Mouse (Mus musculus): ENCODE measurements around the gene Osm. TPM values are rescaled to one million over a fixed set of nuclear protein-coding genes. Genes with fewer than 3 reads are reported as not detected.

Gene Osm
- polyA plus RNA-seq, 1 experiment from 2014 or later, result not detected

DNA sequence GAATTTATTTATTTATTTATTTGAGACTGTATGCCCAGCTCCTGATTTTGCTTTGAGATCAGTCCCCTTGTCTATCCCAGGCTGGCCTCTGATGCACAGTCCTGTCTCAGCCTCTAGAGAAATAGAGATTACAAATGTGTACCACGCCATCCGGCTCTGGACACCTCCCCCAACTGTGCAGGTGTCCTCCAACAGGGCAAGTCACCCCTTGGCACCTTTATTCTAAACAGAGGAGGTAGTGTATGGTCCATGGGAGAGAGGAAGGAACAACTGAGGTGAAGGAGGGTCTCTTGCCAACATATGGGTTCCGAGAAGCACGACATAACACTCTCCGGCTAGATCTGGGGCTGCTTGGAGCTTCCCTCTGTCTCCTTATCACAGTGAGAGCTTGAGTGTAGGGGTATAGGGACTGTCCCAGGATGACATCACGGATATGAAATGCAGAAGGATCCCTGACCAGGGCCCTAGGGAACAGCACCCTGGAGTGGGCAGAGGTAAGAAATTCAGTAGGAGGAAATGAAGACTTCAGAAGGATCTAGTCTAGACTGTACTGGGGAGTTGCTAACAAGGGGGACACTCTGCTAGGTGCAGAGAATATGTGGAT lies 1.1 kb upstream of the Osm start:
- ATAC-seq, result no peak

DNA sequence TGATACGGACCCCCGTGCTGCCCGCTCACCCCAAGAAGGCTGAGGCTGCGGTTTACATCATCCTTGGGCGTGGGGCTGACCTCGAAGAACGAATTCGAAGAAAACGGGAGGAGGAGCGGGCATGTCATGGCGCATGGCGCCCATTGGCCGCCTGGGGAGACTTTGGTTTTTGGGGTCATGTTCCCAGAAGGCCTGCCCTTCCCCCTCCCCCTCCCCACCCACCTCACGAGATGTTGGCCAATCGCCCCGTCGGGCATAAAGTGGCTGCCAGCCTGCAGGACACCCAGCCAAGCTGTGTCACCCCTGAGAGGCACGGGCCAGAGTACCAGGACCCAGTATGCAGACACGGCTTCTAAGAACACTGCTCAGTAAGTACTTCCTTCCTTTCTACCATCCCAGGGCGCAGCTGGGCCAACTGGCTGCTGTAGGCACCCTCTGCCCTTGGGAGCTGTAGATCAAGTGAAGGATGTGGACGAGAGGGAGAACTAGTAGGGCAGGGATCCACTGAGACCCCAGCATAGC lies 387 bp downstream of the Osm start:
- TF ChIP-seq CTCF (IDR thresholded peaks at IDR 0.05), result no peak
- DNase-seq (ENCODE audit: low read depth, low spot score) (no peak), ATAC-seq (no peak)
- in situ Hi-C loops (cut with MboI; ENCODE audit: low pct_unique_long_range_greater_than_20kb), result loop anchor here (25.0 kb wide), 1 partner anchor 601 kb away; the partner anchor contains the start of gene Nf2
- no peaks in the 10 kb centered on the region for H3K27me3 ChIP-seq
- ChIA-PET CTCF (no interaction called here), POLR2A (no interaction called here)

More for the DNA sequence above, 1.1 kb upstream of the Osm start:
- in situ Hi-C loops (cut with MboI; ENCODE audit: low pct_unique_long_range_greater_than_20kb), result loop anchor here (25.0 kb wide), 1 partner anchor 602 kb away; the partner anchor contains the start of gene Nf2
- POLR2A ChIA-PET, result no interaction called here
- no peak for TF ChIP-seq CTCF (IDR thresholded peaks at IDR 0.05)
- H3K27me3 ChIP-seq, result no peaks in the 10 kb centered on the region
- CTCF ChIA-PET, result no interaction called here
- DNase-seq (ENCODE audit: low read depth, low spot score), result no peak

DNA sequence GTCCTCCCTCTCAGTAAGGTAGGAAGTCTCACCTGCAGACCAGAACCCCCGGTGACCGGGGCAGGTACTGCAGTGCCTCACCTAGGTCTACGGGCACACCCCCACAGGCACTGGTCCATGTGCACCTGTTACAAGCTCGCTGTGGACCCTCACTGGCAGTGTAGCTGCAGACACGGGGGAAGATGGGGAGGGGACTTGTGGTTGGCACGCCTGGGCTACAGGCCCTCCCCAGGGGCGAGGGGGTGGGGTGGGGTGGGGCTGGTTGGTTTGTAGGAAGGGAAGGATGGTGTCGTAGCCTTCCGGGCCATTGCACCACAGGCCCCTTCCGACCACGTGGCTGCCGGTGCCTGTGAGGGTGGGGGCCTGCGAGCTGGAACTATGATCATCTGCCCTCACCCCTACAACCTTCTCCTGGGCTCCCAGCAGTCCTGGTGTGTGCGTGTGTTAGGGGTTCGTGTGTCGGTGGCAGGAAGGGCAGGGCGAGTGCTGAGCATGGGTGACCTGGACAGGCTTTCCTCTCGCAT lies 1.2 kb downstream of the Osm start:
- ChIA-PET POLR2A (no interaction called here), CTCF (no interaction called here)
- no peaks in the 10 kb centered on the region for H3K27me3 ChIP-seq
- ATAC-seq, result no peak
- in situ Hi-C loops (cut with MboI; ENCODE audit: low pct_unique_long_range_greater_than_20kb), result loop anchor here (25.0 kb wide), 1 partner anchor 600 kb away; the partner anchor contains the start of gene Nf2
- no peak for DNase-seq (ENCODE audit: low read depth, low spot score)
- TF ChIP-seq CTCF (IDR thresholded peaks at IDR 0.05), result no peak

DNA sequence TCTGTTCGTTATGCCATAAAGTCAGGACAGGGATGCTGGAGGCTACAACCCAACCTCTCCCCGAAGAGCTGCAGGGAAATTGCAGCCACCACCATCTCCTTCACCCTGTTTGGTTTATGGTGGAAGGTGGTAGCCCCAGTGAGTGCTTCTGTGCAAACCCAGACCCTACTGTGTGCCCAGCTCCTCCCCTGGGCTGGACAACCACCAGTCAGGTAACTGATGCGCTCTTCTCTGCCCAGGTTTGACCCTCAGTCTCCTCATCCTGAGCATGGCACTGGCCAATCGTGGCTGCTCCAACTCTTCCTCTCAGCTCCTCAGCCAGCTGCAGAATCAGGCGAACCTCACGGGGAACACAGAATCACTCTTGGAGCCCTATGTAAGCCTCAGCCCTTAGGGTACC lies 1.9 kb downstream of the Osm start:
- no peak for ATAC-seq

GRCm38 (mm10) chr11:4239691-4240090 lies 3.5 kb downstream of the Osm start:
- TF ChIP-seq CTCF (IDR thresholded peaks at IDR 0.05), result no peak
- H3K27me3 ChIP-seq, result peaks cover 9% of the 10 kb centered on the region
- ChIA-PET CTCF (no interaction called here), POLR2A (no interaction called here)
- DNase-seq (ENCODE audit: low read depth, low spot score) (no peak), ATAC-seq (no peak)
- in situ Hi-C loops (cut with MboI; ENCODE audit: low pct_unique_long_range_greater_than_20kb), result loop anchor here (25.0 kb wide), 1 partner anchor 598 kb away; the partner anchor contains the start of gene Nf2

More for the DNA sequence above, 1.9 kb downstream of the Osm start:
- ChIA-PET POLR2A (no interaction called here), CTCF (no interaction called here)
- DNase-seq (ENCODE audit: low read depth, low spot score), result no peak
- TF ChIP-seq CTCF (IDR thresholded peaks at IDR 0.05), result no peak
- H3K27me3 ChIP-seq, result peaks cover 3% of the 10 kb centered on the region
- in situ Hi-C loops (cut with MboI; ENCODE audit: low pct_unique_long_range_greater_than_20kb), result loop anchor here (25.0 kb wide), 1 partner anchor 599 kb away; the partner anchor contains the start of gene Nf2

DNA sequence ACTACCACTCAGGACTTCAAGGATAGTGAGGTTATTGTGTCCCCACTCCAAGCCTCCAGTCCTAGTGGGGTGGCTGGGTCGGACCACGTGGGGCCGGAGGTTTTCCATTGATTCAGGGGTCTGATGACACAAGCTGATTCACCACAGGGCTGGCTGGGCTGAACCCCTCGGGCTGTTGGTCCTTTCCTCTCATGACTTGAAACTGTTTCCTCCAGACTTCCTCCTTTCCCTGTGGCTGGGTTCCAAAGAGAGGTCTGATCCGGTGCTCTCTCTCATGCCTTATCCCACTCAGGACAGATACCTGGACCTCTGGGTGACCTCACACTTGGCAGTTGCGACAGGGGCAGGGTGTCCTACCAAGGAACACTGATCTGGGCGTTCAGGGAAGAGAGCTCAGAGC lies 3.9 kb downstream of the Osm start:
- DNase-seq (ENCODE audit: low read depth, low spot score) (no peak), ATAC-seq (no peak)
- no peak for TF ChIP-seq CTCF (IDR thresholded peaks at IDR 0.05)
- CTCF ChIA-PET, result no interaction called here
- POLR2A ChIA-PET, result no interaction called here
- H3K27me3 ChIP-seq, result peaks cover 13% of the 10 kb centered on the region
- in situ Hi-C loops (cut with MboI; ENCODE audit: low pct_unique_long_range_greater_than_20kb), result loop anchor here (25.0 kb wide), 1 partner anchor 597 kb away; the partner anchor contains the start of gene Nf2

GRCm38 (mm10) chr11:4241180-4241579 lies 5.0 kb downstream of the Osm start:
- no peak for TF ChIP-seq CTCF (IDR thresholded peaks at IDR 0.05)
- DNase-seq (ENCODE audit: low read depth, low spot score) (no peak), ATAC-seq (no peak)
- H3K27me3 ChIP-seq, result peaks cover 14% of the 10 kb centered on the region
- CTCF ChIA-PET, result interaction anchor here (1.1 kb wide), 1 partner anchor 22 kb away, joined by 3 read pairs; no protein-coding TSS in a partner anchor
- POLR2A ChIA-PET, result no interaction called here
- in situ Hi-C loops (cut with MboI; ENCODE audit: low pct_unique_long_range_greater_than_20kb), result loop anchor here (25.0 kb wide), 1 partner anchor 596 kb away; the partner anchor contains the start of gene Nf2

DNA sequence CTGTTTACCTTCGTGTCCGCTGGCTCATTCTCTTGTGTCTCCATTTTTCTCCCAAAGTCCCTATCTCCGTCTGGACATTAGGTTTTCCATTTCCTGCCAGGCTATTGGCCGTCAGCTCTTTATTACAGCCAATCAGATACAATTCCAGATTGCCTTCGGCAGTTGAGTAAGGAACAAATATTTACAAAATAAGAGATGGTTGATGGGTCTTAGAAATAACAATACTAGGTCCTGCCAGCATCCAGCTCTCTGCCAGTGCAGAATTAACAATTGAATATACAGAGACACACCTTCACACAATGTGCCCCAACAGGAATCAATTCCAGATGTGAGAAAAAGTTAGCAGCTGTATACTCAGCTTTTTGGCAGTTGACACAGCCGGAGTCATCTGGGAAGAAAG lies 9.9 kb downstream of the Osm start:
- ChIA-PET POLR2A (no interaction called here), CTCF (interaction anchor here (1.2 kb wide), 1 partner anchor 27 kb away, joined by 3 read pairs; no protein-coding TSS in a partner anchor)
- no peak for TF ChIP-seq CTCF (IDR thresholded peaks at IDR 0.05)
- peaks cover 14% of the 10 kb centered on the region for H3K27me3 ChIP-seq
- no peak for ATAC-seq
- DNase-seq (ENCODE audit: low read depth, low spot score), result no peak
- in situ Hi-C loops (cut with MboI; ENCODE audit: low pct_unique_long_range_greater_than_20kb), result loop anchor here (25.0 kb wide), 1 partner anchor 591 kb away; the partner anchor contains the start of gene Nf2

DNA sequence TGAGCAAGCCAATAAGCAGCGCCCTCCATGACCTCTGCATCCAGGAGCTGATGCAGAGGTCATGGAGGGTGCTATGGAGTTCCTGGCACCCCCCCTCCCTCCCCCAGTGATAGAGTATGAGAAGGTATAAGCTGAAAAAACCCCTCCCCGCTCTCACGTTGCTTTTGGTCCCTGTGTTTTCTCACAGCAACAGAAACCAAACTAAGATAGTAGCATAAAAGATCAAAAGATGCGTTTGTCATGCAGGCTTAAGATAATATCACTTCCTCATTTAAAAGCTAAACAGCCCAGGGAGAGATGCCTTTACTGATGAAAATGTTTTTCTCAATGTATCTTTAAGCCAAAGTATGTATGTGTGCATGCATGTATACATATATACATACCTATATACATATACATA lies 10.4 kb downstream of the Osm start:
- ATAC-seq, result no peak
- peaks cover 14% of the 10 kb centered on the region for H3K27me3 ChIP-seq
- CTCF ChIA-PET, result interaction anchor here (1.2 to 1.4 kb wide), 2 partner anchors 27 to 180 kb away, joined by 3 read pairs; no protein-coding TSS in a partner anchor
- in situ Hi-C loops (cut with MboI; ENCODE audit: low pct_unique_long_range_greater_than_20kb), result loop anchor here (25.0 kb wide), 1 partner anchor 591 kb away; the partner anchor contains the start of gene Nf2
- POLR2A ChIA-PET, result no interaction called here
- no peak for DNase-seq (ENCODE audit: low read depth, low spot score)
- no peak for TF ChIP-seq CTCF (IDR thresholded peaks at IDR 0.05)

DNA sequence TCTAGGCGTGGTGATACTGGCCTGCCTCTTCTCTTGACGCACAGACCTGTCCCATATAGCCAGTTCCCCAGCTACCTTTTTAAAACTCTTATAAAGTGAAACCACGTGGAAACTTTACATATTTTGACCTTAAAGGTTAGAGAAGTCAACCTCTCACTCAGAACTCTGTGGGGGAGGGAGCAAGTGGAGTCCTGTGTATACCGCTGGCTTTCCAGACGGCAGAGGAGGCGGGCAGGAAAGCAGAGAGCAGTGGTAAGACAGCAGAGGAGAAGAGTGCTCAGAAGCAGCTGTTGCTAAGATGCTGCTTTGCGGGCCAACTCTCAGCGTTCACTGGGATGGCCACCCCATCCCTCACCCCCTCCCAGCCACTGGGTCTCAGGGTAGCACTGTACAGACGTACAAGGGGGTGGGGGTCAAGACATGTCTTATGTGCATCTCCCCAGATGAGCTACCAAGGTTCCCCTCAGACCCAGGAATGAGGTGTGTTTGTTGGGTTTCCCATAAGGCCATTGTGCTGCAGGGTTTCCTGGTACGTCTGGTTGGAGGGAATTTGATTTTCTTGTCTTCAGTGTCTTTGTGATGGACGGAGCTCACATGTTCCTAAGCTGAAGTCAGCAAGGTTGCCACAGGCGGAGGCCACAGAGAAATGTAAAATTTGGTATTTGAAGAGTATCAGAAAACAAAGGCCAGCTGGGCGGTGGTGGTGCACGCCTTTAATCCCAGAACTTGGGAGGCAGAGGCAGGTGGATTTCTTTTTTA lies 11.2 kb downstream of the Osm start:
- DNase-seq (ENCODE audit: low read depth, low spot score) (no peak), ATAC-seq (no peak)
- peaks cover 14% of the 10 kb centered on the region for H3K27me3 ChIP-seq
- in situ Hi-C loops (cut with MboI; ENCODE audit: low pct_unique_long_range_greater_than_20kb), result loop anchor here (25.0 kb wide), 1 partner anchor 590 kb away; the partner anchor contains the start of gene Nf2
- ChIA-PET POLR2A (no interaction called here), CTCF (interaction anchor here (1.2 to 2.1 kb wide), 3 partner anchors 11 to 179 kb away, joined by 3 to 9 read pairs (median 3); no protein-coding TSS in a partner anchor)
- TF ChIP-seq CTCF (IDR thresholded peaks at IDR 0.05), result no peak
